Mouse (Mus musculus): Measurements from ENCODE around the gene Zfp791. TPM values are rescaled to one million over a fixed set of nuclear protein-coding genes. Genes with fewer than 3 reads are reported as not detected.
"Not testable (repeated sequence)": the region's sequence is repeated elsewhere in the genome, so short reads cannot be mapped to it uniquely, and the experiment has no call there.

Gene Zfp791
- polyA plus RNA-seq, 1 experiment from 2014 or later = 1.1 TPM

- Histone ChIP-seq H3K4me3 (ENCODE audit: low read length) (no peak overlapping the region), H3K9ac (ENCODE audit: low read length) (no peak overlapping the region), H3K4me2 (ENCODE audit: low read depth, low read length) (no peak overlapping the region), H3K36me3 (ENCODE audit: control insufficient read depth, insufficient read depth) (peaks cover 18% of the 10 kb centered on the region), H3K4me1 (ENCODE audit: control insufficient read depth, insufficient read depth, low read length) (no peaks in the 10 kb centered on the region), H3K27ac (ENCODE audit: low read length) (no peak overlapping the region), H3K27me3 (ENCODE audit: control insufficient read depth, insufficient read depth, low read length) (no peaks in the 10 kb centered on the region), H3K9me3 (replicated peaks; ENCODE audit: control insufficient read depth, low read length) (no peaks in the 10 kb centered on the region)
- 87% methylated on average over 11 of the region's 11 CpGs for WGBS
- ATAC-seq (replicated peaks; ENCODE audit: extremely low read depth, insufficient read depth, low FRiP score) = no peak
Observed at GRCm38 (mm10) chr8:85090856-85091255, 32.0 kb downstream of the Zfp791 start.

- no peak overlapping the region for H3K4me2 ChIP-seq (ENCODE audit: low read depth, low read length)
- H3K36me3 ChIP-seq (ENCODE audit: control insufficient read depth, insufficient read depth) = peaks cover 17% of the 10 kb centered on the region
- WGBS = 64% methylated on average over 2 of the region's 2 CpGs
- H3K4me1 ChIP-seq (ENCODE audit: control insufficient read depth, insufficient read depth, low read length) = peaks cover 6% of the 10 kb centered on the region
- no peaks in the 10 kb centered on the region for H3K9me3 ChIP-seq (replicated peaks; ENCODE audit: control insufficient read depth, low read length)
- no peak overlapping the region for H3K27ac ChIP-seq (ENCODE audit: low read length)
- no peaks in the 10 kb centered on the region for H3K27me3 ChIP-seq (ENCODE audit: control insufficient read depth, insufficient read depth, low read length)
- H3K9ac ChIP-seq (ENCODE audit: low read length) = no peak overlapping the region
- no peak for ATAC-seq (replicated peaks; ENCODE audit: extremely low read depth, insufficient read depth, low FRiP score)
- H3K4me3 ChIP-seq (ENCODE audit: low read length) = no peak overlapping the region
Observed at GRCm38 (mm10) chr8:85088771-85089170, 34.1 kb downstream of the Zfp791 start.

- no peak for ATAC-seq (replicated peaks; ENCODE audit: extremely low read depth, insufficient read depth, low FRiP score)
- Histone ChIP-seq H3K36me3 (ENCODE audit: control insufficient read depth, insufficient read depth) (peaks cover 17% of the 10 kb centered on the region), H3K9me3 (replicated peaks; ENCODE audit: control insufficient read depth, low read length) (no peaks in the 10 kb centered on the region), H3K4me1 (ENCODE audit: control insufficient read depth, insufficient read depth, low read length) (peaks cover 17% of the 10 kb centered on the region), H3K9ac (ENCODE audit: low read length) (no peak overlapping the region), H3K4me3 (ENCODE audit: low read length) (no peak overlapping the region), H3K4me2 (ENCODE audit: low read depth, low read length) (no peak overlapping the region), H3K27ac (ENCODE audit: low read length) (no peak overlapping the region), H3K27me3 (ENCODE audit: control insufficient read depth, insufficient read depth, low read length) (no peaks in the 10 kb centered on the region)
- WGBS = 79% methylated on average over 3 of the region's 3 CpGs
Observed at GRCm38 (mm10) chr8:85086238-85086637, 36.7 kb downstream of the Zfp791 start.

- Histone ChIP-seq H3K9ac (ENCODE audit: low read length) (no peak overlapping the region), H3K27me3 (ENCODE audit: control insufficient read depth, insufficient read depth, low read length) (no peaks in the 10 kb centered on the region)
- 82% methylated on average over 8 of the region's 8 CpGs for WGBS
Observed at GRCm38 (mm10) chr8:85084633-85085032, 38.3 kb downstream of the Zfp791 start.

GRCm38 (mm10) chr8:85083108-85083813 lies 39.6 kb downstream of the Zfp791 start, which contains the start of gene Man2b1:
Gene Man2b1 (plus strand): TSS chr8:85083270.
- Histone ChIP-seq H3K27me3 (ENCODE audit: control insufficient read depth, insufficient read depth, low read length) (no peaks in the 10 kb centered on the region), H3K4me2 (ENCODE audit: low read depth, low read length) (peak within 1 kb of the TSS; percentile 83), H3K9me3 (replicated peaks; ENCODE audit: control insufficient read depth, low read length) (no peaks in the 10 kb centered on the region), H3K27ac (ENCODE audit: low read length) (peak within 1 kb of the TSS; percentile 51; the same call in 1 of the 2 replicates), H3K36me3 (ENCODE audit: control insufficient read depth, insufficient read depth) (peaks cover 15% of the 10 kb centered on the region), H3K4me1 (ENCODE audit: control insufficient read depth, insufficient read depth, low read length) (peaks cover 27% of the 10 kb centered on the region), H3K9ac (ENCODE audit: low read length) (peak within 1 kb of the TSS; percentile 77), H3K4me3 (ENCODE audit: low read length) (peak within 1 kb of the TSS; percentile 75)
- ATAC-seq (replicated peaks; ENCODE audit: extremely low read depth, insufficient read depth, low FRiP score) = peak; percentile 81
- under 1% methylated on average over 30 of the region's 30 CpGs for WGBS

More at GRCm38 (mm10) chr8:85084633-85085032, 38.3 kb downstream of the Zfp791 start:
- no peak for ATAC-seq (replicated peaks; ENCODE audit: extremely low read depth, insufficient read depth, low FRiP score)
- H3K27ac ChIP-seq (ENCODE audit: low read length) = no peak overlapping the region
- H3K36me3 ChIP-seq (ENCODE audit: control insufficient read depth, insufficient read depth) = peaks cover 14% of the 10 kb centered on the region
- H3K9me3 ChIP-seq (replicated peaks; ENCODE audit: control insufficient read depth, low read length) = no peaks in the 10 kb centered on the region
- H3K4me3 ChIP-seq (ENCODE audit: low read length) = no peak overlapping the region
- no peak overlapping the region for H3K4me2 ChIP-seq (ENCODE audit: low read depth, low read length)
- H3K4me1 ChIP-seq (ENCODE audit: control insufficient read depth, insufficient read depth, low read length) = peaks cover 21% of the 10 kb centered on the region

GRCm38 (mm10) chr8:85082169-85082568 lies 40.7 kb downstream of the Zfp791 start:
- H3K4me3 ChIP-seq (ENCODE audit: low read length); H3K9me3 ChIP-seq (replicated peaks; ENCODE audit: control insufficient read depth, low read length); H3K9ac ChIP-seq (ENCODE audit: low read length); H3K4me2 ChIP-seq (ENCODE audit: low read depth, low read length); H3K27ac ChIP-seq (ENCODE audit: low read length); H3K27me3 ChIP-seq (ENCODE audit: control insufficient read depth, insufficient read depth, low read length); ATAC-seq (replicated peaks; ENCODE audit: extremely low read depth, insufficient read depth, low FRiP score): not testable (repeated sequence)
- Histone ChIP-seq H3K36me3 (ENCODE audit: control insufficient read depth, insufficient read depth) (peaks cover 16% of the 10 kb centered on the region), H3K4me1 (ENCODE audit: control insufficient read depth, insufficient read depth, low read length) (peaks cover 27% of the 10 kb centered on the region)
- 84% methylated on average over 4 of the region's 4 CpGs for WGBS

- H3K27ac ChIP-seq (ENCODE audit: low read length) = peak within 1 kb of the TSS; percentile 81
- 2% methylated on average over 9 of the region's 9 CpGs for WGBS
- ATAC-seq (replicated peaks; ENCODE audit: extremely low read depth, insufficient read depth, low FRiP score) = peak; percentile 65
Observed at GRCm38 (mm10) chr8:85081216-85081555, 41.7 kb downstream of the Zfp791 start, which contains the start of gene Wdr83. Gene Wdr83 (minus strand): TSS chr8:85081306.

GRCm38 (mm10) chr8:85080532-85081215 lies 42.2 kb downstream of the Zfp791 start, which contains the start of gene Wdr83os:
Gene Wdr83os (plus strand): TSS chr8:85080740.
- no peak for ATAC-seq (replicated peaks; ENCODE audit: extremely low read depth, insufficient read depth, low FRiP score)
- H3K4me1 ChIP-seq (ENCODE audit: control insufficient read depth, insufficient read depth, low read length) = peaks cover 27% of the 10 kb centered on the region
- H3K4me2 ChIP-seq (ENCODE audit: low read depth, low read length) = peak within 1 kb of the TSS; percentile 94
- H3K27ac ChIP-seq (ENCODE audit: low read length) = peak within 1 kb of the TSS; percentile 81
- peak within 1 kb of the TSS; percentile 96 for H3K4me3 ChIP-seq (ENCODE audit: low read length)
- H3K27me3 ChIP-seq (ENCODE audit: control insufficient read depth, insufficient read depth, low read length) = no peaks in the 10 kb centered on the region
- H3K36me3 ChIP-seq (ENCODE audit: control insufficient read depth, insufficient read depth) = peaks cover 22% of the 10 kb centered on the region
- no peaks in the 10 kb centered on the region for H3K9me3 ChIP-seq (replicated peaks; ENCODE audit: control insufficient read depth, low read length)
- H3K9ac ChIP-seq (ENCODE audit: low read length) = peak within 1 kb of the TSS; percentile 94
- WGBS = under 1% methylated on average over 30 of the region's 30 CpGs

More at GRCm38 (mm10) chr8:85081216-85081555, 41.7 kb downstream of the Zfp791 start, which contains the start of gene Wdr83:
- peak within 1 kb of the TSS; percentile 94 for H3K9ac ChIP-seq (ENCODE audit: low read length)
- H3K4me2 ChIP-seq (ENCODE audit: low read depth, low read length) = peak within 1 kb of the TSS; percentile 94
- H3K36me3 ChIP-seq (ENCODE audit: control insufficient read depth, insufficient read depth) = peaks cover 18% of the 10 kb centered on the region
- H3K9me3 ChIP-seq (replicated peaks; ENCODE audit: control insufficient read depth, low read length) = no peaks in the 10 kb centered on the region
- H3K4me1 ChIP-seq (ENCODE audit: control insufficient read depth, insufficient read depth, low read length) = peaks cover 27% of the 10 kb centered on the region
- no peaks in the 10 kb centered on the region for H3K27me3 ChIP-seq (ENCODE audit: control insufficient read depth, insufficient read depth, low read length)
- peak within 1 kb of the TSS; percentile 96 for H3K4me3 ChIP-seq (ENCODE audit: low read length)

GRCm38 (mm10) chr8:85080214-85080531 lies 42.7 kb downstream of the Zfp791 start:
- Histone ChIP-seq H3K27ac (ENCODE audit: low read length) (peak overlapping the region; percentile 81; the same call in 1 of the 2 replicates), H3K4me2 (ENCODE audit: low read depth, low read length) (peak overlapping the region; percentile 94), H3K9ac (ENCODE audit: low read length) (peak overlapping the region; percentile 94), H3K9me3 (replicated peaks; ENCODE audit: control insufficient read depth, low read length) (no peaks in the 10 kb centered on the region), H3K4me3 (ENCODE audit: low read length) (peak overlapping the region; percentile 96), H3K27me3 (ENCODE audit: control insufficient read depth, insufficient read depth, low read length) (no peaks in the 10 kb centered on the region), H3K4me1 (ENCODE audit: control insufficient read depth, insufficient read depth, low read length) (peaks cover 27% of the 10 kb centered on the region), H3K36me3 (ENCODE audit: control insufficient read depth, insufficient read depth) (peaks cover 23% of the 10 kb centered on the region)
- ATAC-seq (replicated peaks; ENCODE audit: extremely low read depth, insufficient read depth, low FRiP score) = no peak
- 1% methylated on average over 25 of the region's 25 CpGs for WGBS
